Mouse (Mus musculus) NIH3T3 (cell line): ENCODE data around the gene Ap4m1.

ENCODE experiments used
- DNase-seq: peaks from one replicate; pipeline ENCODE4 v3.0.0-alpha.2; 2012; ENCODE audit warnings: low read depth

Ap4m1 gene

DNA sequence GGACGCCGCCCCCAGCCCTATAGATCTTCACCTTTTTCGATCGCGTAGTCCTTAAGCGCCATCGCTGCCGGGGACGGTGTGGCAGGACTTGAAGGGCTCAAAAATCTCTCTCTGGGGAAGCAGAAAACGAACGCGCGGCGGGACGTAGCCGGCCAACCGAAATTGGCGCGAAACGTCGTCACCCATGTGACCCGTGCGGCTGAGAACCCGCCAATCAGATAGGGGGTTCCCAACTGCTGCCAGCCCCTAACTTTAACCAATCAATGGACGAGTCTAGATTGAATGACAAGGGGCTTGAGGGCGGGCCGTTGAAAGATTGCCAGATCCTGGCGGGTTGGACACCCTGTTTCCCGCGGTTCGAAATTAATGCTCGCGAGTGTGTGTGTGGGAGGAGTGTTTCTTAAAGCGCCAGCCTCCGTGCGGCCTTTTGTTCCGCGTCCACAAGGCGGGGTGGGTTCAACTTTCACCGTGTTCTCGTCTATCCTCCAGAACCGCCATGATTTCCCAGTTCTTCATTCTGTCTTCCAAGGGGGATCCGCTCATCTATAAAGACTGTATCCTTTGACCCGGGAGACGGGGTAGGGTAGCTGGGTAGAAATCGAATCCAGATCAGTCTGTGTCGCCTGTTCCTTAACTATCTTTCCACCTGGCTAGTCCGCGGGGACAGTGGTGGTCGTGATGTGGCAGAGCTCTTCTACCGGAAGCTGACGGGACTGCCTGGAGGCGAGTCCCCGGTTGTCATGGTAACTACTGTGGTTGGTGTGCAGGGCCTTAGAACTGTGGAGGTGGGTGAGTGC is at the start of gene Ap4m1, which contains the start of gene Mcm7:
Gene Ap4m1, plus strand, starts transcription at position 308 of the 797 bp plus-strand sequence.
Gene Mcm7, minus strand, starts transcription at position 728 of the 797 bp plus-strand sequence.
- peak; percentile 99 for DNase-seq

DNA sequence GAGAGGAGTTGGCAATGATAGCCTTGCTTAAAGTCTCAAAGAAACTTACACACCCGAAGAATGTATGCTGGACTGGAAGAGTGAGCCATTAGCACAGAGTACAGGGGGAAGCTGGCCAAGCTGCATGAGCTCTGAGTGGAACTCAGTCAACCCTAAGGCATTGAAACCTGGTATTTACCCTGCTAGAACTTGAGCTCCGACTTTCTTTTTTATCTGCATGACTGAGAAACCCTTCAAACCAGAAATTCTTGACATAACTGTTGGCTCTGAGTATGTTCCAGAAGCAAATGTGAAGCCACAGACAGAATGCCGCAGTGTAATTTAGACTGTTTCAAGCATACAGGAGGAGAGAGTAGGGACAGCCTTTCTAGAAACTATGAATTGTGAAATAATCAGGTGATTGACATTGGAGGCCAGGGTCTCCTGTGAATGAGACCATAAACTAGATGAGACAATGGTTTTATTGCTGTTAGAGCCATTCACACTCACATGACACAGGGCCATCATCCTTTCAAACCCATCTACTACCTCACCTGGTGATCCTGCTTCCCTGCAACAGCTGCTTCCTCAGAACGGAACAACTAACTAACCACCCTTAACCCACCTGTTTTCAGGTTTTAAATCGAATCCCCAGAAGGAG is 39.3 kb upstream of the Ap4m1 start:
- no peak for DNase-seq

DNA sequence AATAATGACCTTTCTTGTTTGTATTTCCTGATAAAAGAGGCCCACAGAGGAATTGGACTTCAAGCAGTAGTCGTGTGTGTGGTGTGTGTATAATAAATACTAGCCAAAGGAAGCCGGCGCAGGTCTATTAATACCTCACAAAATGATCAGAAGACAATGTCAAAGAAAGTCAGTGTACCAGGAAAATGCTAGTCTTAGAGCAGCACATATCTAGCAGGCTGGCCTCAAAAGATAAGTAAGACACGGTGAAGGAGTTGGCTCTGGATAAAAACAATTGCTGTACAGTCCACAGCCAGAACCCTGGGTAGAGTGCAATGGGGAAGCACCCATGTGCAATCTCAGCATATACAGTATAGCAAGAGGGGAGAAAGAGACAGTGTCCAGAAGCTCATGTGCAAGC is 34.5 kb upstream of the Ap4m1 start:
- no peak for DNase-seq

- DNase-seq: peak; percentile 79
Observed at GRCm38 (mm10) chr5:138137935-138138549, 33.8 kb upstream of the Ap4m1 start.

DNA sequence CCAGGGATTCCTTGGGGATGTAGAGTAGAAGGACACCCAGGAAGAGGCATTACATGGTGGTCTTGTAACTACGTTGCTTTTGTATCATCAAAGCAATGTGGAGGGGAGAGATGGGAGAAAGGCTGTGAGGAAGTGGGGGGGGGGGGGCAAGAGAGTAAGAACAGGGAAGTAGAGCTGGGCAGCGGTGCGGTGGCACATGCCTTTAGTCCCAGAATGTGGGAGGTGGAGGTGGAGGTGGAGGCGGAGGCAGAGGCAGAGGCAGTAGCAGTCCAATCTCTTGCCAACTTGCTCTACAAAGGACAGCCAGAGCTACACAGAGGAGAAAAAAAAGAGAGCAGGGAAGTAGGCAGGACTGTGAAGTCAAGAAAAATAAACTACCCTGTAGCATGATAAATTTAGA is 33.2 kb upstream of the Ap4m1 start:
- no peak for DNase-seq

GRCm38 (mm10) chr5:138154390-138154789 is 17.4 kb upstream of the Ap4m1 start:
- DNase-seq: no peak

GRCm38 (mm10) chr5:138155443-138155976 is 16.3 kb upstream of the Ap4m1 start, which contains the start of gene Zfp113:
Gene Zfp113, minus strand, starts transcription at chr5:138155744.
- DNase-seq: peak; percentile 97

GRCm38 (mm10) chr5:138160224-138160762 is 11.5 kb upstream of the Ap4m1 start:
- no peak for DNase-seq

DNA sequence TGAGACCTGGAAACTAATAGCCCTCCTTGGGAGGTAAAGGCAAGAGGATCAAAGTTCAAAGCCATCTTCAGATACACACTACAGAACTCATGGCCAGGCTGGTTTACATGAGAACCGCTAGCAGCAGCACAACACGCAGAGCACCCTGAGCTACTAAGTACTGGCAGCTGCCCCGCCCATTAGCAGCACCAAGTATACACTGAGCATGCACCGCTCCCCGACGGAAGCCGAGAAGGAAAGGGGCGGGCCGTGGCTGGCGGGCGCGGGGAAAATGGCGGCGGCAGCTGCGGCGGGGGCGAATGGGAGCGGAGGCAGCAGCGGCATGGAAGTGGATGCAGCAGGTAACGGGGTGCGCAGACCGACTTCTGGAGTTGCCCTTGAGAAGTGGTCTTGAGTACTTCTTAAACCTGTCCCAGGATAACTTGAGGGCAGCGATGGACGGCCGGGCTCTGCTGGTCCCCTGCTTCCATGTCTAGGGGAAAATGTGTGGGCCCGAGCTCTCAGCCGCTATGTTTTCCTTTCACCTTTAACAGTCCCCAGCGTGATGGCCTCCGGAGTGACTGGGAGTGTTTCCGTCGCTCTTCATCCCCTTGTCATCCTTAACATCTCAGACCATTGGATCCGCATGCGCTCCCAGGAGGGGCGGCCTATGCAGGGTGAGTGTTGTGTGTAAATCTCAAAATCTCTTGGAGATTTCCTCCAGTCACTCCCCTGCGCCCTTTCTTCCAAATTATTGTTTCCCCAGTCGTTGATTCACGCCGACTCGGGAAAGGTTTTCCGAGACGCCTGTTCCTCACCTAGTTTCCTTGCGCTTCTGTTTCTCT is 10.7 kb upstream of the Ap4m1 start, which contains the start of gene Cops6:
Gene Cops6, plus strand, starts transcription at position 230 of the 824 bp plus-strand sequence.
- peak; percentile 95 for DNase-seq

- DNase-seq: no peak
Observed at GRCm38 (mm10) chr5:138163046-138163445, 8.8 kb upstream of the Ap4m1 start.

- DNase-seq: no peak
Observed at GRCm38 (mm10) chr5:138163610-138164009, 8.2 kb upstream of the Ap4m1 start.

DNA sequence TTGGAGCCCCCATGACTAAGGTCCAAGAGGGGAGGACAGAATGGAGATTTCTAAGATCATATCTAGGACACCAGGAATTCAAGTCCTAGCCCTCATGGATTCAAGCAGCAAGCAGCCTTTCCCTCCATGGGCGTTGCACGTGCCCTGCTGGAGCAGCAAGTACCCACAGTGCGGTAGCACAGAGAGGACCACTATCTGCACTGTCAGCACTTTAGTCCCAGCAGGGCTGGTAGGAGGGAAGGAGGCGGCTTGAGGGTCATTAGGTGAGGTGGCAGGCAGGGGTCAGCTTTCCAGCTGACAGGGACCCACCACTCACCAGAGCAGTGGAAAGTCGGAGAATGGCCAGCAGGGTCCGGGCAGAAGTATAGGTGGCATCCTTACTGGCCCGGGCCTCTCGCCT is 6.2 kb upstream of the Ap4m1 start:
- DNase-seq: no peak

DNA sequence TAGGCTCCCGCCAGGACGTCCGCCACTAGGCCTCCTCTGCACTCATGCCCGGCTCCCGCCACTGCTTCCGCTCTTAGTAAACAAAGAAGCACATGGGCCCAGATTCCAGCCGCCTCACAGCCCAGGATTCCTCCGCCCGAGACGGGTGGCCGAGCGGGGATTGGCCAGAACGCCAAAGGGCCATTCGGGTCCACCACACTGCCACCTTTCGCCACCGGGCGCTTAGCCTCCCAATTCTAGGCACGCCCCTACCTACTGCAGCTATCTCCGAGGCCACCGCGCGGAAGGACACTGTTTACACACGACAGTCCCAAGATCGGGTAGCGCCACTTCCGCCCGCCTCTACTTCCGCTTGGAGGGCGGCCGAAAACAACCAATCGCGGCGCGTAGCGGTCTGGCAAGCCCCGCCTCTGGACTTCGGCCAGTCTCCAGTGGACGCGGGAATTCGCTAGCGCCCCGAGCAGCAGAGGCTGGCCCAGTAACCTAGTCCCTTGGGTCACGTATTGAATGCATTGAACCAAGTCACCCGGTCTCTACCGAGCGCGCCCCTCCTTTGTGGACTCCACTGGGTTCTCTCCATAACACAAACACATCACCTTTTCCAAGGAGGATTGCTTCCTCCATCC is 753 bp upstream of the Ap4m1 start:
- peak; percentile 97 for DNase-seq

DNA sequence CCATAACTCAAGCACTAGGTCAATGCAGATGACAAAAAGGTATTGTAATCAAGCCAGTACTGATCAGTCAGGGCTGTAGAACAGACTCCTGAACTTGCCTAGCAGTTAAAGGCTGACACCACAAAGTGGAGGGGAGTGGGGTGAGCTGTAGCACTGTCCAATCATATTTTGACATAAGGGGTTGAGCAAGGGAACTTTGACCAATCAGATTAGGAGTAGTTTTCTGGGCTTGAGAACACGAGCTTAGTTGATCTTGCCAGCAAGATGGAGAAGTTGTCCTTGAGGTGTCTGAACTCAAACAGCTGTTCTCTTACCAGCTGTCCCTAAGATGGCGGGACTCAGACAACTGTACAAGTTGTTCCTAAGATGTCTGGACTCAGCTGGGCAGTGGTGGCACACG is 1.4 kb downstream of the Ap4m1 start:
- peak; percentile 21 for DNase-seq

DNA sequence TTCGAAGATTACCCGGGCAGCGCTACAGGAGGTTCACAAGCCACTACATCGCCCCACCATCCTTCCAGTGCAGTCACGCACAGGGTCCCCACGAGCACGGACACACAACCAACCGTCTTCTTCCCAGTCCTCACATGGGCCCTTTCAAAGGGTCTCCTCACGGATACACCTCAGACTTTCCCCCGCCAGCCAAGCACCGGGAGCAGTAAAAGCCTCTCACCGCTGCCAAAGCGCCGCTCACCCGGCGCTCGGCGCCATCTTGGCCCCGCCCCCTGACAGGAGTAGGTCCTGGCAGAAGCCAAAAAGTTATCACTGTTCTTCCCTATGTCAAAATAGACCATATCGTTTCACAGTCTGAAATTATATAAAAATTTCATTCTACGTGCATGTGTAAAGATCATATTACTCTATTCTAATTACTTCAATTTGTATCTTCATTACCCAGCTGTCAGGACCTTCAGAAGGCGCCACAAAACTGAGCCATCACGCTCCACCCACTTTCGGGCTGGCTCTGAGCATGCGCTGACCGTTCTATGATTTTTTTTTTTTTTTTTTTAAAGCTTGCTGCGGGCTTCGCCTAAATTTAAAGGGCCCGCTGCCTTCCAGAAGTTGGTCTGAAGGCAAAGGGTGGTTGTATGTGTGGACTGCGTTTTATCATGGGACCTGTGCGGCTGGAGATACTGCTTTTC is 15.3 kb downstream of the Ap4m1 start, which contains the start of the genes Taf6 and Cnpy4:
Gene Taf6, minus strand, starts transcription at position 502 of the 689 bp plus-strand sequence.
Gene Cnpy4, plus strand, starts transcription at position 536 of the 689 bp plus-strand sequence.
- DNase-seq: peak; percentile 91

DNA sequence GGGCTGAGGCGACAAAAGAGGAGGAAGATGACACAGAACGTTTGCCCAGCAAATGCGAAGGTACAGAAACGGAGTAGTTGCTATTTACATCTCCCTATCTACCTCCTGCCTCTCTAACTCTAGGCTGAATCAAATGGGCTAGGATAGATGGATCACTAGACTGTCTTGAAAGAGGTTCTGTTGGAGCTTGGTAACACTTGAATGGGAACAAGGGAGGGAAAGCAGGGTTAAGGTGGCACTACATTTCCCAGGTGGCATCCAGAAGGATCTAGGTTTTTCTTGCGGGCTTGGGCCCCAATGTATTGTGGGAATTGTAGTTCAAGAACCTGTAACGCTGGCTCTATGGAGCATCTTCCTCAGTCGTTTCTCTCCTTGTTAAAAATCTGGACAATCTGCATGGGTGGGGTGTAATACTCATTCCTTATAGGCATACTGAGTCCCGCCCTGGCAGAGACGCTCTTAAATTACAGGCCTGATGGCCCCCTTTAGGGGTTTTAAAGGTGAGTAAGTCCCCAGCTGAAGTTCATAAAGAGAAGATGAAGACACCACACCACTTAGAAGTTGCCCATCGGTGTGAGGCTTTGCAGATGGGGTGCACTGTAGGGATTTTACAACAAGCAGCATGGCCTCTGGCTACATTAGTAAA is 16.0 kb downstream of the Ap4m1 start:
- peak; percentile 87 for DNase-seq

DNA sequence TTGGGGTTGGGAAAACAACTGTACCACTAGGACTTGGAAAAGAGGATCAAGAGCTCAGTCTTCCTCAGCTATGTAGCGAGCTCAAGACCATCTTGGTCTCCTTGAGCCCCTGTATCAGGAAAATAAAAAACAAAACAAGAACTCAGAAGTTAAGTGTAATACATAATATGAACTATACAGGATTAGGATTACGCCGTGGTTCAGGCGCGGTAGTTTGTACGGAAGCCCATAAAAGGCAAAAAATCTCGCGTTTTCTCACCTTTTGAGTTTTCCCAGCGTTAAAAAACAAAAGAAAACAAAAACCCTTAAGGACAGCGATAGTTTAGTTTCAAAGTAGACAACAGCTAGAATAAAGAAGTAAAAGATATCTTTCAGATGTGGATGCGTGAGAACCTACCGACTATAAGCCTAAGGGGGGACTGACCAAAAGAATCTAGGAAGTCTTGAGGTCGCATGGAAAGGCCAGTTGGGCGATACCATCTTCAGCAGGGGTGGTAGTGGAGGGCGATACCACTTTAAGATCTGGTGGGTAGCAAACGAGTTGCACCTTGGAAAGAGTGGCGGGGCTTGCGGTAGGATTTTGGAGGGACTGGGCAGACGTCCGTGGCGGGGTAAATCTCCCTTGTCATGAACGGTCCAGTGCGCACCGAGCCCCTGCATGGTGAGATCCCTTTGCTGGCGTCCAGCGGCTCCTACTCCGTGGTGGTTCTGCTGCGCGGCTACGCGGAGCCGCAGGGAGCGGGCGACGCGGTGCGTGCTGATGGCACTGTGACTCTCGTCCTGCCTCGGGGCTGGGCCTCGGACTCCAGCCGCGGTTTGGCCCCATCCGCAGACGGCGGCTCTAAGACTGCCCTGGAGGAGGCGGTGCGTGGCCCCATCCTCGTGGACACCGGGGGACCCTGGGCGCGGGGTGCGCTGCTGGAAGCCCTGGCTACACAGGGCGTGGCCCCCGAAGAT is 22.2 kb downstream of the Ap4m1 start, which contains the start of gene Mblac1:
Gene Mblac1, plus strand, starts transcription at position 544 of the 957 bp plus-strand sequence.
- peak; percentile 93 for DNase-seq

- peak; percentile 42 for DNase-seq
Observed at GRCm38 (mm10) chr5:138194755-138195345, 23.0 kb downstream of the Ap4m1 start.
